Mouse (Mus musculus) retina, postnatal 1 day (tissue): ENCODE measurements around the gene Tmem107.

Experiments used
- DNase-seq: peaks from one replicate; pipeline ENCODE4 v3.0.0-alpha.2; 2012

Gene Tmem107

GRCm38 (mm10) chr11:69059975-69060411 lies 10.6 kb upstream of the Tmem107 start:
- no peak for DNase-seq

DNA sequence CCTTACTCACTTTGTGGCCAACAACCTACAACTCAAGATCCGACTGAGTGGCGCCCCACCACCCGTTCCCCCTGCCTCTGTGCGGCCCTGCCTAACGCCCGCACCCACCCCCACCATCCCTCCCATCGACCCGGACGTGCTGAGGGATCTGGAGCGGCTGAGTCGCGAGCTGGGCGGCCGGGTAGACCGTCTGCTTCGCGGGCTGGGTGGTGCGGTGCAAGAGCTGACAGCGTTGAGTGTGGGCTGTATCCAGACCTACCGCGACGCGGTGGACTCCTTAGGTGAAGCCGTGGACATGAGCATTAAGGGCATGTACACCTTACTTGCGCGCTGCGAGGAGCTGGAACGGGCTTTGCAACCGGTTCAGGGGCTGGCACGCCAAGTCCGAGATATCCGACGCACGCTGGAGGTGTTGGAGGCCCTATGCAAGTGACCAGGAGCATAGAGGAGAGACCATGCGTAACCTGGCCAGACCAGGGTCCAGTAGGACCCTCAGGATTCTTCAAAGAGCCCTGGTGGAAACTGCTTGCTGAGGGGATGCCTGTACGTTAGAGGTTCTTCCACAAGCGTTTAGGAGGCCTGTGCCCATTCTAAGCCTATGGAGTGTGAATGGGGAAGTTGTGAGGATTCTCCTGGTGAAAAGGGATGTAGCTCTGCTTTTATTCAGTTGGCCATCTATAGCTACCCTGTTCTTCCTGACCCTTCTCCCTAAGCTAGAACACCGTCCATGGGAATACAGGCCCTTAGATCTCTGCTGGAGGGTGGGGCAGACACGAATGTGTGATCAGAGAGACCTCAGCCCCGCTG lies 10.0 kb upstream of the Tmem107 start:
- DNase-seq: peak; percentile 60

DNA sequence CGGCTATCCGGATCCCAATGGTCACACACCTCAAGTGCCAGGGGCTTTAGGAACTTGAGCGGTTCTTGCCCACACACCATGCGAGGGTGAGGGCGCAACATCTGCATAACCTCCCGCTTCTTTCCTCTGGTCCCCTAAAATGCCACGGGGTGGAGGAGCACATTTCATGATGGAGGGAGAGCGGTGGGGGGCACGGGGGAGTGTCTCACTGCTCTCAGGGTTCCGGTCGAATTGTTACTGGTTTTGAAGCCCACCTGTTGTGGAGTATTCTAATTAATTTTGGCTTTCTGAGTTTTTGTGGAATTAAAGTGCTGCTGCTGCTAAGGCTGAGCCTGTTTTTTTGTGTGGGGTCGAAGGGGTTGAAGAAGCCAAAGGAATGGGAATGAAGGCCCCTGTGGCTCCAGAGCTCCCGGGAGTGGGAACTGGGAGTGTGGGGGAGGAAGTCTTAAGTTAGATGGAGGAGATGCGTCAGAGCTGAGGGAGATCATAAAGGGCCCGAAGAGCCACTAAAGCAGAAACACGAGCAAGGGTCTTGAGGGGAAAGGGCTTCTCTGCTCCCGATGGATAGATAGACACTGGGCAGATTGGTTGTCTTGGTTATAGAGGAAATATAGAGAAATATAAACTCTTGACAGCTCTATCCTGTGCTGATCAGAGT lies 9.2 kb upstream of the Tmem107 start:
- peak; percentile 4 for DNase-seq

DNA sequence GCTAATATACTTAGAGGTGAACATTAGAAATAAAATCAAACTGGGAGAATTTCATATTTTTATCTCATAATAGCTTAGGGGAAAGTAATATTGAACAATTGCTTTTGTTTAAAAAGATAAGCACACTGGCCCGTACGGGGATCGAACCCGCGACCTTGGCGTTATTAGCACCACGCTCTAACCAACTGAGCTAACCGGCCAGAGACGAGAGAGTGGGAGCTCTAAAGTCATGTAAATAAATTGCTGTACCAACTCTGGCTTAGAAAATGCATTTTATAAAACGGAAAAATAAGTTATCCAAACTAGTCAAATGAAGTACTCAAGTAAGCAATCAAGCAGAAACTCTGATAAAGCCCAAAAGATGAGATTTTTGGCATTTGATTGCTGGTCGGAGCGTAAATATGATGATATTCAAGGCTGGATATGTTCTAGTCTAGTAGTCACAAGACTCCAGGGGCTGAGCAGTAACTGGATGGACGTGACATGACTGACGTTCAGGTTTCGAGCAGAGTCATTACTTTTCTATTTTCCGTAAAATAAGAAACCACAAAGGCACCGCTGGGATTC lies 8.3 kb upstream of the Tmem107 start:
- DNase-seq: peak; percentile 80

- DNase-seq: peak; percentile 94
These were observed 7.8 kb upstream of the Tmem107 start for GRCm38 (mm10) chr11:69062761-69063224.

DNA sequence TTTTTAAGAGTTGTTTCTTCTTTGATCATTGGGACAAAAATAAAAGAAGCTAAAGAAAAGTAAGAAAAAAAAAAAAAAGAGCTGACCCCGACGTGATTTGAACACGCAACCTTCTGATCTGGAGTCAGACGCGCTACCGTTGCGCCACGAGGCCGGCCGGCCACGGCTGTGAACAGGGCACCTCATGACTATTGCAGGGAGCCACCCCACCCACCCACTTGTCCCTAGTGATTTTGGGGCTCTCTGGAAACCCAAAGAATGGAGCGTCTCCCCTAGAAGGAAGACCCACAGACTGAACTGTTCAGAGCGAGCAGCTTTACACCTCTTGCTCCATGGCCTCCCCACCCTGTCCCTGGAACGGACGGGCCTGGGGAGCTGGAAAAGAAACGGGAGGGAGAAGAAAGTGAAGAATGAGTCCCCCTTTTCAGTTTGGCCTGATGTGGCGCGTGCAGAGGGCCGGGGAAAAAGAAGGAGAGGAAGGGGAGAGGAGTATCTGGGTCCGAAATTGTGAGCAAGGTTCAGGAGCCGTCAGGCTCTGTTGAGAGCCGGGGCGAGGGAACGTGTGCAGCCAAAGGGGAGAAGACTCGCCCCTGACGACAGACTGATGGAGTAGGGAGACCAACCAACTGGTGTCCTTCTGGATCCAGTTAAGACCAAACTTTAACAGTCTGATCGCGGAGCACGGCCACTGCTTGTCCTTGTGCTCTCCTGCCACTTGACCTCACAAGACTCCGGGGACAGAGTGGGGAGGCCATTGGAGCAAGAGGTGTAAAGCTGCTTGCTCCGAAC lies 7.0 kb upstream of the Tmem107 start:
- peak; percentile 86 for DNase-seq

DNA sequence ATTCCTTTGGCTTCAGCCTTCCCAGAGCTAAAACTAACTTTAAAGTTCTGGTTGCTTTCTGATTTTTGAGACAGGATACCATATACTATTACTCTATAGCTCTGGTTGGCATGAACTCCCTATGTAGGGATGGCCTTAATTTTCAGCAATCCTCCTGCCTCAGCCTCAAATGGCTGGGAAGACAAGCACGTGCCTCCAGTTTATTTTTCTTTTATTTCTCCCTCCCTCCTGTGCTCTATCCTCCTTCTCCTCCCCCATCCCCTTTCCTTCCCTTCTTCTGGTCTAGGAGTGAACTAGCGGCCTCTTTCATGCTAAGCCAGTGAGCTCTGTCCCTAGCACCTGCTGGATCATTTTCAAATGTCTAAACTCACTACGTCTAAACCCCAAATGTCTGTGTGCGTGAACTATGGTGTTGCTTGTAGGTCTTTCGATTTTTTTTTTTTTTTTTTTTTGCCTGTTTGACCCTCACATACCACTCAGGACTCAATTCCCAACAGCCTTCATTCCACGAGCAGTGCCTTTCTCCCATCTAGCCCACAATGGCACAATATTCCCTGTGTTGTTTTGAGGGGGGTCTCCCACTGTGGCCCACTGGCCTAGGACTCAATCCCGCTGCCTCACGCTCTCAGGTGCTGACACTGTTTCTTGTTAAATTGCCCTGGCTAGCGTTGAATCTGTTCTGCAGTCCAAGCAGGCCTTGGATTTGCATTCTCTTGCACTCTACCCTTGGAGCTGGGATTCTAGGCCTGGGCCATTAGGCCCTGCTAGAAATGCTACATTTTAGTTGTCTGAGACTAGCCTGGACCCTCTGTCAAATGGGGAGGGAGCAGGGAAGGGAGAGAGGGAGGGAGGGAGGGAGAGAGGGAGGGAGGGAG lies 6.1 kb upstream of the Tmem107 start:
- no peak for DNase-seq

DNA sequence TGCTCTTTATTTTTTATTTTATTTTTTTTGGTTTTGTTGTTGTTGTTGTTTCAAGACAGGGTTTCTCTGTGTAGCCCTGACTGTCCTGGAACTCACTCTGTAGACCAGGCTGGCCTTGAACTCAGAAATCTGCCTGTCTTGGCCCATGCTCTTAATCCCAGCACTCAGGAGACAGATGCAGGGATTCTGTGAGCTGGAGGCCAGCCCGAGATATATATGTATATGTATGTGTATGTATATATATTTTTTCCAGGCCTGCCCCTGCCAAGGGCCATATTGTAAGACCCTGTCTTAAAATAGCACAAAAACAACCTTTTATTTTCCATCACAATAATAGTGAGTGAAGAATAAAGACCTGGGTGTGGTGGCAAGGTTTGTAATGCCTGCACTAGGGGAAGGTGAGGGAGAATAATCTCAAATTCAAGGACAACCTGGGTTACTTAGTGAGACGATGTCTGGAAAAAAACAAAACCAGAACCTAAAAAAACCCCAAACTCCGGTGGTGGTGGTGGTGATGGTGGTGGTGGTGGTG lies 5.1 kb upstream of the Tmem107 start:
- DNase-seq: no peak

- DNase-seq: peak; percentile 64
These were observed 4.3 kb upstream of the Tmem107 start for GRCm38 (mm10) chr11:69066163-69066861.

DNA sequence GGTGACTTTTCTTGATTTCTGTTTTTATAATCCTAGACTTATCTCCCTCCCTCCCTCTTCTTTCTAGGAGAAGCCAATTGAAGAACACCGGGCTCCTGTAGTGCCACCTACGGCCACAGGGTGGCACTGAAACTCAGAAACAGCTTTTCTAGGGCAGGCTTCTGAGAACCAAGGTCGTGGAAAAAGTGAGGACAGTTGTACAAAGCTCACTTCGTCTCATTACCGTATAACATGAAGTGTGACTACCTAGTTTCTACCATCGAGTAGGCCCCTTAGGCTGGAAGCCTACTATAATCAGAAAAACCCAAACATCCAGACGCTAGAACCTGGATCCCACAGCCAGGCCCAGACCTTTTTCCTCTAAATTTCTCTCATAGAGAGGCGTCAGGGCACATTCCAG lies 3.6 kb upstream of the Tmem107 start:
- peak; percentile 94 for DNase-seq

GRCm38 (mm10) chr11:69067601-69068000 lies 3.0 kb upstream of the Tmem107 start:
- no peak for DNase-seq

DNA sequence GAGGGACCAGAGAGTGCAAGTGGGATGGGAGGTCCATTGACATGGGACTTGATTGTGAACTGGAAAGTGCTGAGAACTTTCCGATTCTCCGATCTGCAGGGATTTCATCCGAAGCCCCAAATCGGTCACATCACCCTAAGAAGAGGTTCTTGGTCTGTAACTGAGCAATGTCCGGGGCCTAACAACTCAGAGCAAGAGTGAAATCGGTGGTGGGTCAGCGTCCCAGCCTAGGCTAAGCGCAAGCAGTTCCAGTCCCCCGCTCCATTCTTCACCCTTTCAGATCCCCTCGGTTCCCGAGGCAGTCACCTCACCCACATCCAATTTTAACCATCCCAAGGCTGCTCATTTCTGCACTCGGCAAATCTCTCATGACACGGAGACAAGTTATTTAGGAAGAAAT lies 513 bp upstream of the Tmem107 start:
- no peak for DNase-seq

GRCm38 (mm10) chr11:69071262-69071661 lies 656 bp downstream of the Tmem107 start:
- DNase-seq: no peak

DNA sequence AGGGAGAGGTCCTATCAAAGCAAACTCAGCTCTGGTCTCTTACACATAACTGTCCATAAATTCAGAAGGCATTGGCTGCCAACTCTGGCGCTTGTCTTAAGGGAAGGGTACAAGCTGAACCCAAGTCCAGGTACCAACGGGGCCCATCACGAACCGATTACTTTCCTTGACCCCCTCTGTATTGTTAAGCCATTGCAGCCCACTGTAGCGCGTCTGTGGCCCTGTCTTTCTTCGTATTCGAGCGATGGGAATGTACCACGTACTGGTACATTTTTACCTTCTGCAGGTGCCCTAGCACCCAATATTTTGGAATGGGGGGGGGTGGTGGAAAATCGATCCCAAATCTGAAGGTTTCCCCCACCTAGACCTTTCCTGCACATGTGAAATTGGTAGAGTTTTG lies 1.6 kb downstream of the Tmem107 start:
- DNase-seq: no peak

DNA sequence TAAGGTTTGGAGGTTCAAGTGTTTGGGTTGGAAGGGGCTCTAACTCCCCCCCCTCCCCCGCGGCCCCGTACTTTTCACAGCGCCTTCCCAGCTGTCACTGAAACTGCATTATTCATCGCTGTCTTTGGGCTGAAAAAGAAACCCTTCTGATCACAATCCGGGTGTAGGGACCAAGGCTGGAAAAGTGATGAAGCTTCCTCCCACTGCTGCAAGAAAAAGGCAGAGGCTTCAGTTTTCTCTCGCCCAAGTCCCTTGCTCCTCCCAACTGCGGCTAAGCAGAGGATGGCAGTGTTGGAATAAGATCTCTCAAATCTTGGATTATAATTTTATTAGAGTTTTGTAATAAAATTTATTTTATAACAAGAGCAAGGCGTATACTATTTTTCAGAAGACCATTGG lies 2.1 kb downstream of the Tmem107 start:
- no peak for DNase-seq

- DNase-seq: peak; percentile 96
These were observed 2.7 kb downstream of the Tmem107 start for GRCm38 (mm10) chr11:69073065-69073888.

DNA sequence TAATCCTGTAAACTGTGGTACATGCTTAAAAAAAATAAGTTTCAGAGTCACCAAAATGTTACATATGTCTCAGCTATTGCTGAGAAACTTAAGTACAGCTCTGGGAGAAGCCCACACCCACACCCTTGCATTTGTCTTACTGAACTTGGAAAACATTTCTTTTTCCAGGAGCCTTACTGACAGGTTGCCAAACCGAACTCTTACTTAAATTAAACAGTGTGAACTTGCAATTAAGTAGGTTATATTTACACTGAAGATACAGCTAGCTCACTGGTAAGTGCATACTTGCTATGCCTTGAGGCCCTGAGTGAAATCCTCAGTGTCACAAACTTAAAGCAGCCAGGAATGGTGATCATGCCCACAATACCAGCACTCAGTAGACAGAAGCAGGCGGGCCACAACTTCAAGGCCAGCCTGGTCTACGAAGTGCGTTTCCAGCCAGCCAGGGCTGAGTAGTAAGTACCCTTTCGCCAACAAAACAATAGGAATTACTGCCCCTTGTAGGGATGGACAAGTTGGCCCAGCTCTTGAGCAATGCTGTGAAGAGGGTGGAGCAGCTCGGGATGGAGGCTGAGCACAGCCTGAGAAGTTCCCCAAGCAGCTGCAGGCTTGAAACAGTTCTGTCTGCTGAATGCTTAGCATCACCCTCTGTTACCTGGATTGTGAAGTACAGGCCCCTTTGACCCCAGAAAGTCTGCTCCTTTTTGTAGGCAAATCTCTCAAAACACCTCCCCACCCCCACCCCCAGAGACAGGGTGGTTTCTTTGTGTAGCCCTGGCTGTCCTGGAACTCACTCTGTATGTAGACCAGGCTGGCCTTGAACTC lies 3.6 kb downstream of the Tmem107 start:
- no peak for DNase-seq

- DNase-seq: no peak
These were observed 4.1 kb downstream of the Tmem107 start for GRCm38 (mm10) chr11:69074776-69075069.

DNA sequence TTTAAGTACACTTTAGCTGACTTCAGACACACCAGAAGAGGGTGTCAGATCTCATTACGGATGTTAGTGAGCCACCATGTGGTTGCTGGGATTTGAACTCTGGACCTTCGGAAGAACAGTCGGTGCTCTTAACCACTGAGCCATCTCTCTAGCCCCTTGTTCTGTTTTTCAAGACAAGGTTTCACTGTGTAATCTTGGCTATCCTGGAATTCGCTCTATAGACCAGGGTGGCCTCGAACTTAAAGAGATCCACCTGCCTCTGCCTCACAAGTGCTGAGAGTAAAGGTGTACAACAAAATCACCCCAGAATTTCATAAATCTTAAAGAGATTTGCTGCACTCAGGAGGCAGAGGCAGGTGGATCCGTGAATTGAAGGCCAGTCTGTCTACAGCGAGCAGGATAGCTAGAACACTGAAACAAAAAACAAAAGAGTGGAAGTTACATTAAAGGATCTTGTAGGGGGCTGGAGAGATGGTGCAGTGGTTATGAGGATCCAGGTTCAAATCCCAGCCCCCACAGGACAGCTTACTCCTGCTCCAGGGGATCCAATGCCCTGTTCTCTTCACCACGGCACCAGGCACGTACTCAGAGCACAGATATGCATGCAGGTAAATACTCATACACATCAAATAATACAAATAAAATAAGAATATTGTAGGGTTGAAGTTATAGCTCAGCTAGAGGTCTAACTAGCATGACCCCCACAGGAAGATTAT lies 5.3 kb downstream of the Tmem107 start:
- no peak for DNase-seq
